Mouse (Mus musculus) heart, postnatal 0 days (tissue): ENCODE data around the gene Zhx3.

Experiments
- CTCF ChIP-seq: IDR thresholded peaks from 2 replicates; pipeline ENCODE4 v1.5.1; 2016; ENCODE audit warnings: antibody characterized with exemption, control low read depth, low read depth
- EP300 ChIP-seq: IDR thresholded peaks from 2 replicates; pipeline ENCODE4 v1.6.1; 2016; ENCODE audit warnings: antibody characterized with exemption, low read depth

DNA sequence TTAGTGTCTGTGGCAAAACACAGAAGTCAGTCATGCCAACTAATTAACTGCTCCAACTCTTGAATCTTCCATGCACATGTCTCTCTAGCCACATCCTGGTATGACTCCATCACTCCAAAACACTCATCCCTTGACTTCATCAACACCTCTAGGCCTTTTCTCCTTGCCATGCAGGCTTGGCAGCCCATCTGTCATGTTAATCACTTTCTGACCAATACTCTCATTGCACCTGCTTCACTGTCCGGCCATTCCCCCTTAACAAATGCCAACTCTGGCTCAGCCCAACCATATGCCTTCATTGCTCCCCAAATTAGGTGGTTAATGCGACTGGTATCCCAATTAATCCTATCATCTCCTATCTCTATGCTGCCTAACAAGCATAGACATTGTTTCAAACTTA lies 7.5 kb downstream of the Zhx3 start:
- TF ChIP-seq CTCF (no peak), EP300 (no peak)
